ENCODE assay signal across 27 mouse cellular contexts in the genomic region with DNA sequence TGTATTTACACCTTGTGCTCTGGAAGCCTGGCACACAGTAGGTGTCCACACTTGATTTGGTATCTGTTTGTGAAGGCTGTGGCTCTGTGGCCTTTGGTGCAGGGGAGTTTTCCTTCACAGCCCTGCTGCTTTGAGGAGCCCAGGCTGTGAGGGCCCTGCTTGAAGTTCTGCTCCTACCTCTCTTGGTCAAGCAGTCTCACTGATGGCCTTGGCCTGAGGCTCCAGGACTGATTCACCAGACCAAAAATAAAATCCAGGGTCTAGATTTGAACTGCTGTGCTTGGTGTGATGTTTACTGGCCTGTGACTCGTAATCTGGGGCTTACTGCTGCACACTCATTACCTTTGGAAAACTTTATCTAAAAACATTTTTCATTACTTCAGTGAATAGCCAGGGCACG.
"Had no signal": no experiment of that assay in that cellular context is flagged by ENCODE, and none has a peak within 500 bp of the region (broad histone marks: within the 10 kb centered on the region; RNA-seq: fewer than 3 reads in every experiment).

No protein-coding gene starts in this region.

- H3K9ac ChIP-seq: hindbrain, embryonic 12.5 days; hindbrain, embryonic 14.5 days; intestine, embryonic 15.5 days; limb, embryonic 12.5 days; liver, embryonic 13.5 days; liver, embryonic 15.5 days; liver, postnatal 0 days had no signal

- H3K9me3 ChIP-seq: hindbrain, embryonic 10.5 days; hindbrain, embryonic 12.5 days; intestine, embryonic 15.5 days; limb, embryonic 10.5 days; limb, embryonic 12.5 days; liver, embryonic 13.5 days; liver, embryonic 15.5 days had no signal

- H3K4me3 ChIP-seq: hindbrain, embryonic 10.5 days; hindbrain, embryonic 12.5 days; intestine, embryonic 15.5 days; layer of hippocampus, adult 2 months; left cerebral cortex, adult 2 months; limb, embryonic 10.5 days; limb, embryonic 12.5 days; liver, embryonic 13.5 days; liver, embryonic 15.5 days had no signal

- DNase-seq: gastrocnemius, postnatal 14 days; heart, adult 18-20 months; heart, postnatal 10 days; heart, postnatal 4 days; kidney, adult 18-20 months; kidney, adult 9 months; kidney, postnatal 10 days; kidney, postnatal 25 days; kidney, postnatal 4 days; liver; liver, embryonic 13.5 days; liver, postnatal 0 days; lung, adult 2 months had no signal

- H3K36me3 ChIP-seq: liver, embryonic 13.5 days had no signal

- H3K27ac ChIP-seq: hindbrain, embryonic 10.5 days; hindbrain, embryonic 12.5 days; hindbrain, embryonic 14.5 days; intestine, embryonic 15.5 days; layer of hippocampus, adult 2 months; left cerebral cortex, adult 2 months; limb, embryonic 10.5 days; limb, embryonic 12.5 days; liver, embryonic 13.5 days; liver, embryonic 15.5 days had no signal

- H3K27me3 ChIP-seq: hindbrain, embryonic 12.5 days; intestine, embryonic 15.5 days; limb, embryonic 12.5 days; liver, embryonic 13.5 days; liver, embryonic 15.5 days had no signal

- ATAC-seq: hindbrain, embryonic 16.5 days; inflammation-experienced regulatory T-cells, adult 6 months; intestine, postnatal 0 days; liver, postnatal 0 days had no signal

- H3K4me2 ChIP-seq: heart, embryonic 11.5 days; hindbrain, embryonic 12.5 days; hindbrain, embryonic 14.5 days; intestine, embryonic 15.5 days; limb, embryonic 12.5 days; liver, embryonic 11.5 days; liver, embryonic 13.5 days; liver, embryonic 15.5 days had no signal
